Mouse (Mus musculus) kidney, embryonic 16.5 days (tissue): Measurements from ENCODE around the gene Ccdc63. TPM values are rescaled to one million over a fixed set of nuclear protein-coding genes. Genes with fewer than 3 reads are reported as not detected.

ENCODE experiments used
- ATAC-seq: fragments of 200-750 bp; cut with Nextera tagmentation; 2 replicates; pipeline ENCODE4 v1.8.0; 2017; ENCODE audit warnings: moderate TSS enrichment; ENCODE audit not compliant: low FRiP score, low TSS enrichment
- H3K27ac ChIP-seq: fragments of 300-500 bp; sonication (generic); 2 replicates; pipeline ENCODE4 v1.5.1; 2014; ENCODE audit warnings: low read length
- H3K27me3 ChIP-seq: fragments of 300-500 bp; sonication (generic); 2 replicates; pipeline ENCODE4 v1.6.1; 2014; ENCODE audit warnings: low read length, control low read depth, mixed read lengths; ENCODE audit not compliant: insufficient read depth
- H3K36me3 ChIP-seq: fragments of 300-500 bp; sonication (generic); 2 replicates; pipeline ENCODE4 v1.6.1; 2014; ENCODE audit warnings: low read length, control low read depth, mixed read lengths; ENCODE audit not compliant: insufficient read depth
- H3K4me1 ChIP-seq: fragments of 300-500 bp; sonication (generic); 2 replicates; pipeline ENCODE4 v1.6.1; 2014; ENCODE audit warnings: low read length, control low read depth, mixed read lengths; ENCODE audit not compliant: insufficient read depth
- H3K4me2 ChIP-seq: fragments of 300-500 bp; sonication (generic); replicated peaks from 2 replicates; pipeline ENCODE4 v1.6.1; 2014; ENCODE audit warnings: low read depth, low read length
- H3K4me3 ChIP-seq: fragments of 300-500 bp; sonication (generic); 2 replicates; pipeline ENCODE4 v1.5.1; 2014; ENCODE audit warnings: mild to moderate bottlenecking, low read length
- H3K9ac ChIP-seq: fragments of 300-500 bp; sonication (generic); replicated peaks from 2 replicates; pipeline ENCODE4 v1.6.1; 2014; ENCODE audit warnings: low read length
- H3K9me3 ChIP-seq: fragments of 300-500 bp; sonication (generic); 2 replicates; pipeline ENCODE4 v1.6.1; 2016; ENCODE audit warnings: low read length, control low read depth
- WGBS: fragments of 180-500 bp; shearing (Covaris S2); extraction: QIAGEN DNeasy Blood & Tissue Kit; methylation state at CpG from one replicate; pipeline ENCODE4 v1.1.7; 2014; 5-methylcytosine and 5-hydroxymethylcytosine counted together
- polyA plus RNA-seq: library from polyadenylated mRNA; unstranded; fragments of >200 nt; fragmentation: Nextera tagmentation; extraction: Ambion mirVana; gene quantifications from 2 replicates; pipeline ENCODE4 v1.2.1, GENCODE M21; 2015

The Ccdc63 gene
- polyA plus RNA-seq, 1 experiment from 2014 or later = not detected

- WGBS = 80% methylated on average over 7 of the region's 7 CpGs
- H3K36me3 ChIP-seq = no peaks in the 10 kb centered on the region
- H3K27me3 ChIP-seq = no peaks in the 10 kb centered on the region
- H3K9ac ChIP-seq = no peak overlapping the region
- no peak overlapping the region for H3K4me2 ChIP-seq
- H3K4me1 ChIP-seq = peaks cover 16% of the 10 kb centered on the region
- no peak overlapping the region for H3K4me3 ChIP-seq
- H3K9me3 ChIP-seq = no peaks in the 10 kb centered on the region
- no peak overlapping the region for H3K27ac ChIP-seq
- no peak for ATAC-seq
Observed at GRCm38 (mm10) chr5:122079796-122080195, 60.8 kb downstream of the Ccdc63 start.

GRCm38 (mm10) chr5:122077244-122077643 lies 63.4 kb downstream of the Ccdc63 start:
- peak; percentile 74 for ATAC-seq
- Histone ChIP-seq H3K27ac (peak overlapping the region; percentile 25; the same call in 1 of the 2 replicates), H3K4me2 (no peak overlapping the region), H3K4me3 (no peak overlapping the region), H3K9ac (no peak overlapping the region), H3K36me3 (no peaks in the 10 kb centered on the region), H3K4me1 (peaks cover 16% of the 10 kb centered on the region), H3K27me3 (no peaks in the 10 kb centered on the region), H3K9me3 (no peaks in the 10 kb centered on the region)
- 34% methylated on average over 4 of the region's 4 CpGs for WGBS

- Histone ChIP-seq H3K4me2 (no peak overlapping the region), H3K36me3 (no peaks in the 10 kb centered on the region), H3K4me3 (no peak overlapping the region), H3K4me1 (peaks cover 16% of the 10 kb centered on the region), H3K9ac (no peak overlapping the region), H3K27me3 (no peaks in the 10 kb centered on the region), H3K27ac (no peak overlapping the region), H3K9me3 (no peaks in the 10 kb centered on the region)
- 59% methylated on average over 3 of the region's 3 CpGs for WGBS
- no peak for ATAC-seq
Observed at GRCm38 (mm10) chr5:122075736-122076135, 64.9 kb downstream of the Ccdc63 start.

- H3K27me3 ChIP-seq = no peaks in the 10 kb centered on the region
- no peaks in the 10 kb centered on the region for H3K36me3 ChIP-seq
- WGBS = 75% methylated on average over 4 of the region's 4 CpGs
- no peak overlapping the region for H3K9ac ChIP-seq
- no peak overlapping the region for H3K27ac ChIP-seq
- no peak for ATAC-seq
- H3K9me3 ChIP-seq = no peaks in the 10 kb centered on the region
- H3K4me1 ChIP-seq = peaks cover 9% of the 10 kb centered on the region
- H3K4me2 ChIP-seq = no peak overlapping the region
- no peak overlapping the region for H3K4me3 ChIP-seq
Observed at GRCm38 (mm10) chr5:122071997-122072396, 68.6 kb downstream of the Ccdc63 start.

GRCm38 (mm10) chr5:122070963-122071800 lies 69.4 kb downstream of the Ccdc63 start:
- no peaks in the 10 kb centered on the region for H3K9me3 ChIP-seq
- H3K4me1 ChIP-seq = peaks cover 1% of the 10 kb centered on the region
- ATAC-seq = no peak; the same call in 1 of the 2 replicates
- no peak overlapping the region for H3K9ac ChIP-seq
- WGBS = 73% methylated on average over 16 of the region's 16 CpGs
- peak overlapping the region; percentile 6; the same call in 1 of the 2 replicates for H3K27ac ChIP-seq
- H3K4me3 ChIP-seq = no peak overlapping the region
- no peaks in the 10 kb centered on the region for H3K27me3 ChIP-seq
- no peaks in the 10 kb centered on the region for H3K36me3 ChIP-seq
- H3K4me2 ChIP-seq = no peak overlapping the region

- no peaks in the 10 kb centered on the region for H3K36me3 ChIP-seq
- no peaks in the 10 kb centered on the region for H3K27me3 ChIP-seq
- H3K4me2 ChIP-seq = no peak overlapping the region
- H3K4me3 ChIP-seq = no peak overlapping the region
- H3K27ac ChIP-seq = no peak overlapping the region
- no peaks in the 10 kb centered on the region for H3K9me3 ChIP-seq
- no peak overlapping the region for H3K9ac ChIP-seq
- H3K4me1 ChIP-seq = no peaks in the 10 kb centered on the region
- 83% methylated on average over 13 of the region's 13 CpGs for WGBS
- ATAC-seq = no peak
Observed at GRCm38 (mm10) chr5:122068563-122068962, 72.1 kb downstream of the Ccdc63 start.

- Histone ChIP-seq H3K9ac (no peak overlapping the region), H3K27ac (no peak overlapping the region), H3K27me3 (no peaks in the 10 kb centered on the region), H3K4me3 (no peak overlapping the region), H3K9me3 (no peaks in the 10 kb centered on the region), H3K36me3 (no peaks in the 10 kb centered on the region), H3K4me2 (no peak overlapping the region), H3K4me1 (peaks cover 24% of the 10 kb centered on the region)
- WGBS = 63% methylated on average over 25 of the region's 25 CpGs
- ATAC-seq = no peak
Observed at GRCm38 (mm10) chr5:122063204-122063933, 77.3 kb downstream of the Ccdc63 start.

- Histone ChIP-seq H3K4me1 (peaks cover 24% of the 10 kb centered on the region), H3K9ac (no peak overlapping the region), H3K4me2 (peak overlapping the region; percentile 41), H3K27ac (no peak overlapping the region), H3K9me3 (peaks cover 3% of the 10 kb centered on the region; the same call in 1 of the 2 replicates), H3K4me3 (0 out of 2 replicates have a peak overlapping the region, but pooled peaks have one; percentile 7), H3K27me3 (no peaks in the 10 kb centered on the region), H3K36me3 (no peaks in the 10 kb centered on the region)
- ATAC-seq = no peak; the same call in 1 of the 2 replicates
- 14% methylated on average over 12 of the region's 12 CpGs for WGBS
Observed at GRCm38 (mm10) chr5:122062479-122062878, 78.1 kb downstream of the Ccdc63 start.

GRCm38 (mm10) chr5:122060767-122061333 lies 79.8 kb downstream of the Ccdc63 start:
- H3K4me3 ChIP-seq = no peak overlapping the region
- H3K4me1 ChIP-seq = peaks cover 24% of the 10 kb centered on the region
- peak; percentile 13; the same call in 1 of the 2 replicates for ATAC-seq
- peaks cover 3% of the 10 kb centered on the region; the same call in 1 of the 2 replicates for H3K9me3 ChIP-seq
- H3K36me3 ChIP-seq = no peaks in the 10 kb centered on the region
- 0 out of 2 replicates have a peak overlapping the region, but pooled peaks have one; percentile 1 for H3K4me2 ChIP-seq
- no peaks in the 10 kb centered on the region for H3K27me3 ChIP-seq
- H3K27ac ChIP-seq = no peak overlapping the region
- no peak overlapping the region for H3K9ac ChIP-seq
- WGBS = 35% methylated on average over 12 of the region's 12 CpGs
